Mouse (Mus musculus): ENCODE results near the gene Rybp.

Gene Rybp

GRCm38 (mm10) chr6:100217507-100217906 is 69.8 kb downstream of the Rybp start:
- no peak for TF ChIP-seq GATA4 (IDR thresholded peaks at IDR 0.05; ENCODE audit: insufficient replicate concordance, low read length)

GRCm38 (mm10) chr6:100216945-100217344 is 70.3 kb downstream of the Rybp start:
- no peak for TF ChIP-seq GATA4 (IDR thresholded peaks at IDR 0.05; ENCODE audit: insufficient replicate concordance, low read length)

DNA sequence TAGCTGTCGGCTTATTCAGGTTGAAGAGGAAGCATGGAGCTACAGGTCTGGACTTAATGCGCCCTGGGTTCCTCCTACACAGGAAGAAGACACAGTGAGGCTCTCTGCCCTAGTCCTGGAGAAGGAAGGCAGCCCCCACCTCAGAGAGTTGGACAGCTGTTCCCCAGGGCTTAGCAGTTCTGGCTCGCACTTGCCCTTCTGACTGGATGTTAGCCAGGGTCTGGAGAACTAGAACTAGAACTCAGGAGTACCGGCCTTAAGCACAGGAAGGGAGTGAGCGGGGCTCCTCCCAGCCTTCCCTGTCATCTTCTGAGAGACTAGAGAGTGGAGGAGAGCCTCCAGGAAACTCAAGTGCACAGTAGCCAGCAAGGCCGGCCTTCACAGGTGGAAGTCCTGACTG is 71.5 kb downstream of the Rybp start:
- TF ChIP-seq GATA4 (IDR thresholded peaks at IDR 0.05; ENCODE audit: insufficient replicate concordance, low read length) = no peak

- peak; percentile 54; the same call in 1 of the 2 replicates for TF ChIP-seq GATA4 (IDR thresholded peaks at IDR 0.05; ENCODE audit: insufficient replicate concordance, low read length)
Measured at GRCm38 (mm10) chr6:100214132-100214913, 73.0 kb downstream of the Rybp start.

DNA sequence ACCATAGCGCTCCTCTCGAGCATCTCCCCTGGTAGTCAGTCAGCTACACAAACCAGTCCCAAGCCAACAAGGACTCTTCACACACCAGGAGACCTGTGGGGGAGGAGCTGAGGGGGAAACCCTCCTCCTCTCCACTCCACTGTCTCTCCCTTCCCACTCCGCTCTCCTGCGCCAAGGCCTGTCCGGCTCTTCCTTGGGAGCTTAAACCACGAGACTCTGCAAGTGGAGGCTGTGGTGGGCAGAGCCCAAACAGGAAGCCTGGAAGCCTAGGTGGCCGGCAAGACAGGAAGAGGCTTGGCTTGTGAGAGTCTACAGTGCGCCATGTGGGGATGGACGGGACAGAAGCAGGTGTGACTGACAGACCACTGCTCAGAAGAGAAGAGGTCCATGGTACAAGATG is 73.7 kb downstream of the Rybp start:
- no peak for TF ChIP-seq GATA4 (IDR thresholded peaks at IDR 0.05; ENCODE audit: insufficient replicate concordance, low read length)

DNA sequence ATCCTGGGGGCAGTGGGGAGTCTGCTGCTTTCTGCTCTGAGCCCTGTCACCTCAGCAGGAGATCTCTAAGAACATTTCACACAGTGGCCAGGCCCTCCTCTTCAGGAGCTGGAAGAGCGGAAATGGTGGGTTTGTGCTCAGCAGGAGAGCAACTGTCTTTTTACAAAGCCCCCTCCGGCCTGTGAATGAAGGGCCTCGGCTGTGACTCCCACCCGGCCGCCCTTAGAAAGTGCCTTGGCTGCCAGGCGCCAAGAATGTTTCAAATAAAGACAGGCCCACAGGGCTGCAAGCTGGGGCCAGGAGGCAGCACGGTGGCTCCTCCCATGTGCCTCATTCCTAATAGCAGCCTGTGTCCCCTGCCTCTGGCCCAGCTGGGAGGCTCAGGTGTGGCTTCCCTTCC is 74.5 kb downstream of the Rybp start:
- no peak for TF ChIP-seq GATA4 (IDR thresholded peaks at IDR 0.05; ENCODE audit: insufficient replicate concordance, low read length)

DNA sequence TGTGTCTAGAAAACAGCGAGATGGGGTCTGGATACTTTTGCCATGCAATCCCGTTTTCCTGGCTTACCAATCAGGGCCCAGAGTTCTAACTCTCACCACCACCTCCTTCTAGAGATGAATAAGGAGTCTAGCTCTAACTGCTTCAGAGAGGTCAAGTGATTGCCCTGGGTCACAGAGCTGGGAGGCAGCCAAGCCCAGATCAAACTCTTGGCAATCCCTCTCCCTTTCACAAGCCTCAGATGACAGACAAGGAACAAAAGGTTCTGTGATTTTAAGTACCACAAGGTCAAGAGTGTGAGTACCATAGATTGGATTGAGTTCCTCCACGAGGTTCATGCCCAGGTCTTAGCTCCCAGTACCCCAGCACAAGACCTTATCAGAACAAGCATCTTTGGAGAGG is 75.6 kb downstream of the Rybp start:
- no peak for TF ChIP-seq GATA4 (IDR thresholded peaks at IDR 0.05; ENCODE audit: insufficient replicate concordance, low read length)

DNA sequence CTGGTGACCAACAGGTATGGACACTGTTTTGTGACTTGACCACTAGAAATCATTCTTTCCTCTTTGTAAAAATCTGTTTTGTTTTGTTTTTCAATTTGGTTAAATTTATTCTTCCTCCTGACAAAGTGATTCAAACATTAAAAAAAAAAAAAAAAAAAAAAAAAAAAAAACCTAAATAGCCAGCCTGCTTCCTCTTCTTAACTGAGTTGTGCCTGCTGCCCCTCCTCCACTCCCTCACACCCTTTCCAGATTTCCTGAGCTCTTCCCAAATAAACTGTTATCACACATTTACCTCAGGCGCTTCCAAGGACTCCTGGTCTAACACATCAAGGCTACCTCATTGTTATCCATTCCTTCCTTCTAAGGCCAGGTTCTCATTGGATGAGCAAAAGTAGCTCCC is 76.8 kb downstream of the Rybp start:
- TF ChIP-seq GATA4 (IDR thresholded peaks at IDR 0.05; ENCODE audit: insufficient replicate concordance, low read length) = no peak

DNA sequence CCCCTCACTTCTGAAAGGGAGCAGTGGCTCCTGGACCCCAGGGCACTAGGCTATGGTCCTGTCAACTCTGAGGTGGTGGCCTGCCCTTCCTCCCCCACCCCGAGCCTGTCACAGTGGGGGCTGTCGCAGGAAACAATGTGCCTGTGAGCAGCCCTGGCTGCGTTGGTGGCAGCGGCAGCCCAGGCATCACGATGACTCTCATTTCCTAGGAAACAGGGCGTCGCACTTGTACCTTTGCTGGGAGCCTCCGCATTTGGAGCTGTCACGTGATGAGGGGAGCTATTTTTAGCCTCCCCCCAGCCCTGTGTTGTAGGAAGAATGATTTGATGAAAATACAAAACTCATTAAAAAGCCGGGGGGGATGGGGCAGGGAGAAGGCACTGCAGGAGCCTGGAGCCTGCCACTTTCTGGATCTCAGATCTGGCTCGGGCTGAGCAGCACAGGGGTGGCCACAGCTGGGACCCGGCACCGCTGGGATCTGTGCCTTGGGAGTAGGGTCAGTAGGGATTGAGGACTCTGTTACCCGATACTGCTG is 80.5 kb downstream of the Rybp start:
- TF ChIP-seq GATA4 (IDR thresholded peaks at IDR 0.05; ENCODE audit: insufficient replicate concordance, low read length) = no peak

DNA sequence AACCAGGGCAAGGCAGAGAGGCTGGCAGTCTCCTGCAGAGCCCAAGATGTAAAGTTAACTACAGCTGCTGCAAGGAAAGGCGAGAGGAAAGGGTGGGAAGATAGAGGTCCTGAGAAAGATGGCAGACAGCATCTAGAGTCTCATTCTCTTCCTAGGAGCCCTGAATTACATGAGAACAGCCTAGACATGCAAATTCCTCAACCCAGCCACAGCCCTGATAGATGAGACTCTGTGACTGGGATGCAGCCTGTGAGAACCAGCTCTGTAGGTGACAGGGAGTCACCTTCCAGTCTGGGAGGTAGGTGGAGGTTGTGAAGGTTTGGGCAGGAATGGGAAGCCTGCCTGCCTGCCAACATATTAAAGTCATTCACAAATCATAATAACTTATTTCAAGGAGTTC is 81.0 kb downstream of the Rybp start:
- no peak for TF ChIP-seq GATA4 (IDR thresholded peaks at IDR 0.05; ENCODE audit: insufficient replicate concordance, low read length)

DNA sequence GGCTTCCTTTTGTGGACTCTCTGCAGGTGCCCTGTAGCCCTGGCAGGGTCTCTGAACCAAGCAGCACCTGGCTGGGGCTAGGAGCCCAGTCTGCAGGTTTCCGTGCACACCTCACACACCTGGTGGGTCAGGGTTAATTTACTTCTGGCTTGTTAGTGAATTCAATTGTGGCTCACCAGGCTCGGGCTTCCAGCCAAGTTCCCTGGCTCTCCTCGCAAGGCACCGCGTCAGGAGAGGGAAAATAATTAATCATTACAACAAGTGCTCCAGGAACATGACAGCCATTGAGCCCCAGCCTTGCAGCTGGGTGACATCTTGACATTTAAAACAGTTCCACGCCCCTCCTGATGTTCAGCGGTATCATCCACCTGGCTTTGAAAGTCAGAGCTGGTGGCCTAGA is 82.8 kb downstream of the Rybp start:
- no peak for TF ChIP-seq GATA4 (IDR thresholded peaks at IDR 0.05; ENCODE audit: insufficient replicate concordance, low read length)

- TF ChIP-seq GATA4 (IDR thresholded peaks at IDR 0.05; ENCODE audit: insufficient replicate concordance, low read length) = peak; percentile 15; the same call in 1 of the 2 replicates
Measured at GRCm38 (mm10) chr6:100203492-100203891, 83.8 kb downstream of the Rybp start.

- TF ChIP-seq GATA4 (IDR thresholded peaks at IDR 0.05; ENCODE audit: insufficient replicate concordance, low read length) = no peak
Measured at GRCm38 (mm10) chr6:100202091-100202490, 85.2 kb downstream of the Rybp start.

- TF ChIP-seq GATA4 (IDR thresholded peaks at IDR 0.05; ENCODE audit: insufficient replicate concordance, low read length) = no peak
Measured at GRCm38 (mm10) chr6:100197102-100197501, 90.2 kb downstream of the Rybp start.

DNA sequence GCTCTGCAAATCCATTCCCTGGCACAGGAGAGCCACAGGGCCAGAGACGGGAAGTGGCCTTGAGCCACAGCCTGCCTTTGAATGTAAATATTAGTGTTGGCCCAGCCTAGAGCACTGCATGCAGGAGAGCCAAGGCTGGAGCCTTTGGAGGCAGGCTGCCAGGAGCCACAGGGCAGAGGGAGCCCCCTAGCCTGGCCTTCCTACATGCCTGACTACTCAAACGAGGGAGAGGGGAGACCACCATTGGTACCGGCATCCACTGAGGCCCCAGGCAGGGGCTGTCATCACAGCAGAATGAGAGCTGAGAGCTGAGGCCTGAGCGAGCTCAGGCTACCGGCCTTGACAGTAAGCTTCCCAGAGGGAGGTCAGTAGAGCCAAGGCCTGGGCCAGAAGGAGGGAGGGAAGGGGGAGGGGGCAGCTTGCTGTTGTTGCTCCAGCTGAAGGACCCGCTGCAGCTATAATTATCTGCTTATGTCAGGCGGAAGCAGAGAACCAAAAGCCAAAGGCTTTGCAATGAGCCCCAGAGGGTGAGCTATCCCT is 91.3 kb downstream of the Rybp start:
- TF ChIP-seq GATA4 (IDR thresholded peaks at IDR 0.05; ENCODE audit: insufficient replicate concordance, low read length) = no peak

- no peak for TF ChIP-seq GATA4 (IDR thresholded peaks at IDR 0.05; ENCODE audit: insufficient replicate concordance, low read length)
Measured at GRCm38 (mm10) chr6:100195091-100195490, 92.2 kb downstream of the Rybp start.
